Mouse (Mus musculus) ES-E14 (cell line): Measurements from ENCODE around the gene Ankrd33. TPM values are rescaled to one million over a fixed set of nuclear protein-coding genes. Genes with fewer than 3 reads are reported as not detected.

Source experiments
- DNase-seq: peaks from one replicate; pipeline ENCODE4 v3.0.0-alpha.2; 2013; ENCODE audit warnings: low read depth, low spot score
- H3K27ac ChIP-seq: 2 replicates; pipeline ENCODE4 v1.5.1; 2012; ENCODE audit warnings: low read depth, mild to moderate bottlenecking, low read length, moderate library complexity, mixed read lengths; ENCODE audit not compliant: poor library complexity, insufficient read depth, severe bottlenecking
- H3K36me3 ChIP-seq: 2 replicates; pipeline ENCODE4 v1.6.1; 2012; ENCODE audit warnings: mild to moderate bottlenecking, low read length, moderate library complexity, mixed read lengths; ENCODE audit not compliant: control insufficient read depth, poor library complexity, insufficient read depth, severe bottlenecking
- H3K4me1 ChIP-seq, 2 experiments: fragments of 150-350 bp in 1 of 2; sonication (generic) in 1 of 2; 2 replicates each; pipeline ENCODE4 v1.6.1; 2012; ENCODE audit warnings: low read length in 2 of 2, mild to moderate bottlenecking in 1 of 2, mixed read lengths in 1 of 2; ENCODE audit not compliant: control insufficient read depth in 2 of 2, insufficient read depth in 2 of 2, poor library complexity in 1 of 2
- H3K4me3 ChIP-seq, 2 experiments: fragments of 150-350 bp in 1 of 2; sonication (generic) in 1 of 2; 2 replicates each; pipeline ENCODE4 v1.5.1; 2012; ENCODE audit warnings: low read length in 2 of 2, low read depth in 1 of 2, mild to moderate bottlenecking in 1 of 2, mixed read lengths in 1 of 2; ENCODE audit not compliant: insufficient read depth in 1 of 2, poor library complexity in 1 of 2, severe bottlenecking in 1 of 2
- H3K9ac ChIP-seq: 2 replicates; pipeline ENCODE4 v1.6.1; 2012; ENCODE audit warnings: low read depth, mild to moderate bottlenecking, low read length, mixed read lengths; ENCODE audit not compliant: poor library complexity, insufficient read depth, severe bottlenecking
- H3K9me3 ChIP-seq: fragments of 150-350 bp; sonication (generic); 2 replicates; pipeline ENCODE4 v1.6.1; 2012; ENCODE audit warnings: low read depth, mild to moderate bottlenecking, low read length; ENCODE audit not compliant: control insufficient read depth, insufficient read depth
- CHD2 ChIP-seq: IDR thresholded peaks from 2 replicates; pipeline ENCODE4 v1.6.1; 2014; ENCODE audit warnings: mild to moderate bottlenecking, low read depth, low read length, inconsistent platforms
- HCFC1 ChIP-seq: IDR thresholded peaks from 2 replicates; pipeline ENCODE4 v1.6.1; 2012; ENCODE audit warnings: low read length, inconsistent platforms, borderline replicate concordance; ENCODE audit not compliant: insufficient read depth
- MAFK ChIP-seq: IDR thresholded peaks from 2 replicates; pipeline ENCODE4 v1.6.1; 2014; ENCODE audit warnings: mild to moderate bottlenecking, low read depth, low read length, inconsistent platforms; ENCODE audit not compliant: insufficient read depth
- ZC3H11A ChIP-seq: IDR thresholded peaks from 2 replicates; pipeline ENCODE4 v1.6.1; 2012; ENCODE audit warnings: low read depth, mild to moderate bottlenecking, inconsistent platforms, low read length, borderline replicate concordance
- ZNF384 ChIP-seq: IDR thresholded peaks from 2 replicates; pipeline ENCODE4 v1.6.1; 2012; ENCODE audit warnings: low read depth, low read length, inconsistent platforms
- in situ Hi-C, 2 experiments: fragments of 600-800 bp; cut with MboI; formaldehyde crosslinking; loops; one replicate each; pipeline ENCODE4 v1.15.1; 2025; ENCODE audit warnings: low sequenced_read_pairs in 2 of 2, inconsistent platforms in 1 of 2; ENCODE audit not compliant: unreplicated experiment in 2 of 2
- total RNA-seq: library from RNA; depleted of rRNA; stranded (reverse); fragments of 300-350 nt; gene quantifications from 2 replicates; pipeline ENCODE4 v1.2.3, GENCODE M21; 2012

The Ankrd33 gene
- total RNA-seq, 1 experiment, result not detected

DNA sequence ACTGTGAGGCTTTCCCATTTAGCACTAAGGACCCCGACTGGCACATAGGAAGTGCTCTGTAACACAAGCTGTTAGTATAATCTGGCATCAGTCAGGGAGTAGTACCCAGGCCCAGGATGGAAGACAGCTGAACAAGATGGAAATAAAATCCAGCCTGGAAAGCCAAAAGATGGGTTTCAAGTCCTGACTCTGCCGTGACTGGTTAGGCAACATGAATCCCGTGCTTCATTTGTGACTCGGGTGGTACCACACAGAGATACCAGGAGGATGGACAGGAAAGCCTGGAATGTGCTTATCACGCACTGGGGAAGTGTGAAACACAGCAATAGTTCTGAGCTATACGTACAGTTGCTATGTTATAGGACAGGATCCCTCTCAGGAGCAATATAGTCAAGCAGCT, 25.0 kb downstream of the Ankrd33 start:
- H3K27ac ChIP-seq, result no peak overlapping the region
- TF ChIP-seq MAFK, result no peak
- TF ChIP-seq HCFC1, result no peak
- no peak for TF ChIP-seq CHD2
- no peak for TF ChIP-seq ZNF384
- TF ChIP-seq ZC3H11A, result no peak
- no peaks in the 10 kb centered on the region for H3K36me3 ChIP-seq
- H3K4me1 ChIP-seq, result peaks cover 20 to 28% of the 10 kb centered on the region in 2 experiments
- H3K9me3 ChIP-seq, result no peaks in the 10 kb centered on the region
- peak overlapping the region in 1 of 2 experiments; percentile 46; a peak in 1 of 4 replicates for H3K4me3 ChIP-seq
- DNase-seq, result no peak
- in situ Hi-C loops, result no loop called here
- no peak overlapping the region for H3K9ac ChIP-seq

GRCm38 (mm10) chr15:101141061-101141541, 25.5 kb downstream of the Ankrd33 start:
- H3K9me3 ChIP-seq, result no peaks in the 10 kb centered on the region
- H3K4me3 ChIP-seq, result peak overlapping the region in 1 of 2 experiments; percentile 46; a peak in 1 of 4 replicates
- no peak overlapping the region for H3K9ac ChIP-seq
- in situ Hi-C loops, result no loop called here
- no peaks in the 10 kb centered on the region for H3K36me3 ChIP-seq
- no peak overlapping the region for H3K27ac ChIP-seq
- no peak for DNase-seq
- TF ChIP-seq ZC3H11A, result no peak
- no peak for TF ChIP-seq HCFC1
- no peak for TF ChIP-seq CHD2
- TF ChIP-seq ZNF384, result no peak
- TF ChIP-seq MAFK, result no peak
- peaks cover 20 to 30% of the 10 kb centered on the region in 2 experiments for H3K4me1 ChIP-seq

GRCm38 (mm10) chr15:101142672-101143071, 27.1 kb downstream of the Ankrd33 start:
- no peak overlapping the region for H3K9ac ChIP-seq
- peaks cover 19 to 29% of the 10 kb centered on the region in 2 experiments for H3K4me1 ChIP-seq
- no peak for TF ChIP-seq ZC3H11A
- no peak for TF ChIP-seq CHD2
- TF ChIP-seq ZNF384, result no peak
- TF ChIP-seq MAFK, result no peak
- no peak for TF ChIP-seq HCFC1
- no peaks in the 10 kb centered on the region for H3K36me3 ChIP-seq
- H3K9me3 ChIP-seq, result no peaks in the 10 kb centered on the region
- peak overlapping the region in 1 of 2 experiments; percentile 17; a peak in 1 of 4 replicates for H3K4me3 ChIP-seq
- no peak for DNase-seq
- in situ Hi-C loops, result no loop called here
- no peak overlapping the region for H3K27ac ChIP-seq

GRCm38 (mm10) chr15:101143494-101143893, 27.9 kb downstream of the Ankrd33 start:
- H3K36me3 ChIP-seq, result no peaks in the 10 kb centered on the region
- peaks cover 21 to 27% of the 10 kb centered on the region in 2 experiments for H3K4me1 ChIP-seq
- no peak for DNase-seq
- TF ChIP-seq ZC3H11A, result no peak
- no peak for TF ChIP-seq MAFK
- TF ChIP-seq CHD2, result no peak
- TF ChIP-seq HCFC1, result no peak
- no peak for TF ChIP-seq ZNF384
- no peak overlapping the region for H3K27ac ChIP-seq
- no peaks in the 10 kb centered on the region for H3K9me3 ChIP-seq
- in situ Hi-C loops, result no loop called here
- H3K4me3 ChIP-seq, result no peak overlapping the region
- H3K9ac ChIP-seq, result no peak overlapping the region

- no peak for DNase-seq
- TF ChIP-seq MAFK, result no peak
- no peak for TF ChIP-seq ZNF384
- no peak for TF ChIP-seq ZC3H11A
- no peak for TF ChIP-seq HCFC1
- no peak for TF ChIP-seq CHD2
- H3K9me3 ChIP-seq, result no peaks in the 10 kb centered on the region
- in situ Hi-C loops, result no loop called here
- no peak overlapping the region for H3K27ac ChIP-seq
- H3K4me1 ChIP-seq, result peaks cover 21 to 27% of the 10 kb centered on the region in 2 experiments
- H3K36me3 ChIP-seq, result no peaks in the 10 kb centered on the region
- H3K9ac ChIP-seq, result no peak overlapping the region
- no peak overlapping the region for H3K4me3 ChIP-seq
These were observed 28.6 kb downstream of the Ankrd33 start for GRCm38 (mm10) chr15:101144176-101144575.
